Mouse (Mus musculus): ENCODE measurements around the gene Cyba.

Cyba gene

DNA sequence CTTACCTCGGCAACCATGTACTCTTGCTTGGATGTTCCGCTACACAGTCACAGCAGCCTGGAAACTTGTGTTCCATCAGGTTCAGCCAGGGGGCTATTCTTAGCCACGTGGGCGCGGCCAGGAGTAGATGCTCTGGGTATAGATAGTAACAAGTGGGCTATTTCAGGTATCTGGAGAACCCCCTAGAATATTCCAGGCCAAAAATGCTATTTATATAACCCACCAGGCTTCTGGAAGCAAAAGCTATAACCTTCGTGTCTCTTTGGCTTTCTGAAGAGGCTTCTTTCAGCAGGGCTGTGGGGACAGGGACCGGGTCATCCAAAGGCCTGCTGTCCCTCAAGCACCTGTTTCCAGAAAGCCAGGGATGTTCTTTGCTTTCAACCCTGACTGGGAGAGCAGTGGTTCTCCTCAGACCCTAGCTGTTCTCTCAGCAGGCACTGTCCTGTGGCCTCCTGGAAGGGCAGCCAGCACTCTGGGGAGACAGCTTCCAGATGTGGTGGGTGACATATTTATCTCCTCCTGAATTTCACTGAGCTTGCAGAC, 18.5 kb upstream of the Cyba start:
- no peak for DNase-seq

DNA sequence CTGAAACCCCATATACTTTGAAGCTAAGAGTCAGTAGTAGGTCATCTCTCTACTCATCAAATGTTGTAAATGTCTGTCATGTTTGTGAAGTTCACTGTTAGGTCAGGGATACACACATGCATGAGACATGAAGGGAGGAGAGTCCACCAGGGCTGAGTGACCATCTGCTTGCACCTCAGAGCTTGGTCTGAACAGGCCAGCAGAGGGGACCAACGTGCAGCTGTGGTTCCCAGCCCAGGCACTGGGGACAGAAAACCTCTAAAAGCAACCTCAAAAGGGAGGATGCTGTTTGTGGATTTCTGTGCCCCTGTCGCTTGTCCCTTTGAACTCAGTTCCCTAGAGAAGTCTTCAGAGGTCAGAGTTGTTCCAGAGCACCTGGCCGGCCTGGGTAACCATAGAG, 12.5 kb upstream of the Cyba start:
- no peak for DNase-seq

DNA sequence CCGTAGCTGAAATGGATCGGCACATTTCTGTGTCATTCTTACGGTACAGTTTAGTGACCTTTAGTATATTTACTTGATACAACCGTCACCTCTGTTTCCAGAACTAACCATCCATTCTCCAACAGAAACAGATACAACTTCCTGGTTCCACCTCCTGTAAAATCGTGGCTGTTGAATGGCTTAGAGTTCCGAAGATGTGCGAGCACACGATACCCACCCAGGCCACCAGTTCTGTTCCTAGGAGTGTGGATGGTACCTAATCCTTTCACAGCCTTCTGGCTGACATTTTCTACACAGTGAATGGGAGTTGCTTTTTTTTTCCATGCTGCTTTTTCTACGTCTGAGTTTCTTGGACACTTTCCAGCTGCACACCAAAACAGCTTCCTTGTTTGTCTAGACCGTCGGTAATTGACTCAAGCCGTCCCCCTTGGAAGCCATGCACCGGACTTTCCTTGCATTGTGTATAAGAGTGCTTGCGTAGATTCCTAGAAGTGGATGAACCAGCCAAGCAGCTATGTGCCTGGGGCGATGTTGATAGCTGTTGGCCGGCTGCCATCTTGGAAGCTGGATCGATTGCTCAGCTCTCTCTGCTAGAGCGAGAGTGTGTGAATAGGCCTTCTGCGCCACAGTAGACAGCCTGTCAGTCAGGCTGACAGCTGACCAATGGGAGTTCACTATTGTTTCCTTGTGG, 11.5 kb upstream of the Cyba start:
- DNase-seq = peak; percentile 85

DNA sequence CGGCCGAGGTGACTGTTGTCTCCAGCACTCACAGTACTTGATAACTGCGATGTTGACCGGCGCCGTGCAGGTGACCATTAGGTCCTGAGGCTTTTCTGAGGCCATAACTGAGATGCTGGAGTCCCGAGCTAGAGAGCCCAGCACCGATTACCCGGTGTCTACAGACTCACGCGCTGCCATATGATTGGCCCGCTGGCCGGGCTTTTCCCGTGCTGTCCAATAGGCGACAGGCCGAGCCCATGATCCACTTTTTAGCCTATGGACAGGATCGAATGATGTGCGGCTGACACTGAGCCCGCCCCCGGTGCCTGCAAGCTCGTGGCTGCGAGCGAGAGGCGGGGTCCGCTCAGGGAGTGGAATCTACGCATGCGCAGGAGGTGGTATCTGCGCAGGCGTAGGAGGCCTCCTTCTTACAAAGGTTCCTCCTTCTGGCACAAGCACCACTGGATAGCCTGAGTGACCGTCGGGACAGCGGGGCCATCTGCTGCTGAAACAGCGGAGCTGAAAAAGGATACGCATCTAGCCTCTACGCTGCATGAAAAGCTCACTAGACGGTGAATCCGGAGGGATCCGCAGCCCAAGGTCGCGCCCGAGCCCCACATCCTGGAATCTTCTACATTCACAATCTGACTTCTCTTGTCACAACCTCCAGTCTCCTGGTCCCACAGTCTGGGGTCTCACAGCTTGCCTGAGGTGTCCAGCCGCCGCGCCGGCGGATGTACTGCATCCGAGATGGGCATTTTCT, 10.7 kb upstream of the Cyba start, which contains the start of gene Mvd:
Gene Mvd, minus strand, starts transcription at position 161 of the 745 bp plus-strand sequence.
- peak; percentile 99 for DNase-seq

DNA sequence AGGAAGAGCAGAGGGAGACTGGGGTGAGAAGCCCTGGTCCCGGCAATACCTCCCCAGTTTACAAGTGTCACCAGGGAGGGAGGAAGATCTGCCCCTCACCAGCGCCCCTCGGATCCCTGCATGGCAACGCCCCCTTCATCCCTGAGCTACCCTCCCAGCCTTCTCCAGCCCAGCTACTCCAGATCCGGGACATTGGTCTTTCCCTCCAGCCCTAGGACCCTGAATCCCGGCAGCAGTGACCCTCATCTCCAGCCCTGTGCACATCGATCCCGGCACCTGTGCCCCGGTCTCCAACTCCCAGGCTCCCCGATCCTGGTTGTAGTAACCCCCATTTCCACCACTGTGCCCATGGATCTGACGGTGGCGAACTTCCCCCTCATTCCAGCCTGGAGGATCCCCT, 10.1 kb upstream of the Cyba start:
- DNase-seq = no peak

DNA sequence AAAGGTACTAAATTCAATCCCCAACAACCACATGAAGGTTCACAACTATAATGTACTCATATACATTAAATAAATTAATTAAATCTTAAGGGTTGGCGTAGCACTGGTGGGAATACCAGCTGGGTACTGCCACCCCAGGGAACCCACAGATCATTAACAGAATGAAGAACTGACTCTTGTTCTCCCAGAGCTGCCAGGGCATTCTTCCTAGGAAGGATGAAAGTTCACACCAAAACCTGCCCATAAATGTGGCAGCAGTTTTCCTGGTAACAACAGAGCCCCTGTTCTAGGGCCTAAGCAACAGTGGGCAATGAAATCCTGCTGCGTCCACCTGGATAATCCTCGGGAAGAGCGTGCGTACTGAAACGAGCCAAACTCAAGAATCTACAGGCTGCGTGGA, 9.6 kb upstream of the Cyba start:
- DNase-seq = no peak

DNA sequence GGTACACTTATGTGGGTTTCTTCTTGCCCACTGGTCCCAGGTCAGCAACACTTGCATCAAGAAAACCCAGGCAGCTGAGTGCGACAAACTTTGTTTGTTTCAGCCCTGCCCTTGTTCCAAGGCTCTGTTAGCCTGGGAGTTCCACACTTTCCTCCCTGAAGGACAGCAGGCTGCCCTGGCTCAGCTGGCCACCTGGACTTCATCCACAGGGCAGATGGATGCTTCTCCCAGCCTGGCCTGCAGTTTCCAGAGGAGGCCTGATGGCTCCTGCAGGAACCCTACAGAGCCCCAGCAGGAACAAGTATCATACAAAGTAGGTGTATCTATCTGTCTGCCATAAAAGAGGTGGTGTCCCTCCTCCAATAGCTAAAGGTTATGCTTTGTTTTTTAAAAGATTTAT, 8.6 kb upstream of the Cyba start:
- no peak for DNase-seq

DNA sequence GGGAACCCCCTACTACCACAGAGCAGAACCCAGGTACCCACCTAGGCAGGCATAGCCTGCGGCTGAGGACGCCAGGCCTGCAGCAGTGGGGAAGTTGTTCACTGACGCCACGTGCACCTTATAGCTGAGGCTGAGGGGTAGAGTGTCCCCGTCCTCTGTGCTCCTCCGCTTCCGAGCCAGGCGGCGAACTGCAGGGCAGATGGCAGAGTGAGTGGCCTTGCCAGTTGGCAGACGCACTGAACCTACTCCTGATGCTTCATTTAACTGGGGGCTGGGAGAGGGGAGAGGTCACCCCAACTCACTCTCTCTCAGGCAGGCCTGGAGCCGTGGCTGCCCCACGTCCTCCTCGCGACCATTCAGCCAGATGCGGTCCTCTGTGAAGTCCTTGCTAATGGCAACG, 6.6 kb upstream of the Cyba start:
- DNase-seq = no peak

DNA sequence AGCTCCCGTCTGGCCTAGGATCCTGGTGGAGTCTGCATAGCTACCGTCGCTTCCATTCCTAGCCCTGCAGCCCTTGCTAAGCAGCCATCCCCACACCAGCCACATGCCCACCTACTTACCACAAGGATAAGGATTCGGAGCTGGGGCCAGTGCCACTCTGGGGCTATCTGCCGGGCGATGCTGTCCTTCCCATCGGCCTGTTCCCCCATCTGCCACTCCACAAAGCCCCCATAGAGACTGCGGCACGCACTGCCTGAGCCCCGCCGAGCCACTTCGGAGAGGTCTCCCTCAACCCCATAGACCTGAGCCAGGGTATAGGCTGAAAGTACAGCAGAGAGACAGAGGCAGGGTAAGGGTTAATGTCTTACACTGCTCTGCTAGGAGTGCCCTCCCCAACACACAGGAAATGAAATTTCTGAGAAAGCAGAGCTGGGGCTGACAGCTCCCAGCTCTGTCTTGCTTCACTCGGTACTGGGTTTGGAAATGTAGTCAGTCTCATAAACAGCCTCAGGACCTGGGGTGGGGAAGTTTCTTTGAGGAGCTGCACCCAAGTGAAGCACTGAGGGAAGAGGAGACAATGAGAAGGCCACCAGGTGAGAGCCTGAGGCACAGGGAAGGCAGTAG, 5.1 kb upstream of the Cyba start:
- no peak for DNase-seq

DNA sequence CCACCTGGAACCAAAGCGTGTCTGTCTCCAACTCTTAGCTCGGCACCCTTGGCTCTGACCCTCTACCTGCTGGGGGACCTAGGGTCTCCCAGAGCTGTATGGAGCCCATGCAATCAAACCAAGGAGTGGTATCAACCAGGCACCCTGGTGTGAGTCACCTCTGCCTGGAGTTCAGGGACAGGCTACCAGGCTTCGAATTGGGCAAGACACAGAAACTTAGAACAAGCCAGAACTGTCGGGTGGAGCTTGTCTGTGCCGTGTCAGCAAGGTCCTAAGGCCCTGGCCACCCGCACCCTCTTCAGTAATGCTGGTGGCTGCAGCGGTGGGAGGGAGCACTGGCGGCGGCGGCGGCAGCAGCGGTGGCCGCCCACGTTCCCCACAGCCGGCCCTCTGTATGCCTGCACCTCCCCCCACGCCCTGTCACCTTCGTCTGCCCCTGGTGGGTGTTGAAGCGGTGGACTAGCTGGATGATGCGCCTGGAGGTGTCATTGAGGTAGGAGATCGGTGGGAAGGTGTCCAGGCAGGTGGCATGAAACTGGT, 3.9 kb upstream of the Cyba start:
- no peak for DNase-seq

DNA sequence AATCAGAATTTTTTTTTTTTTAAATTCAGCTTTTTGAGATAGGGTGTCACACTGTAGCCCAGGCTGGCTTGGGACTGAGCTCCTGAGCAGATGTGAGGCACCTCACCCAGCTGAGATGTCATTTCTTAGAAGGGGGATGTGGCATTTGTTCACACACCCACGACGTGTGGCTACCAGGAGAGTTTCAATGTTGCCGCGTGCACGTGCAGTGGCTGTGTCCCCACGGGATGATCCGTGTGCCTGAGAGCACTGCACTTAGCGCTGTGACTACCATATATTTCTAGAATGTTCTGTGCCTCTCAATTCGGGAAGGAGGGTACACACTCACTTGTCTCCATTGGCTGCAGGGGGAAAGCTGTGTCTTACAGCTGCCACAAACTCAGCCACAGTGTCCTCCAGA, 3.4 kb upstream of the Cyba start:
- no peak for DNase-seq

DNA sequence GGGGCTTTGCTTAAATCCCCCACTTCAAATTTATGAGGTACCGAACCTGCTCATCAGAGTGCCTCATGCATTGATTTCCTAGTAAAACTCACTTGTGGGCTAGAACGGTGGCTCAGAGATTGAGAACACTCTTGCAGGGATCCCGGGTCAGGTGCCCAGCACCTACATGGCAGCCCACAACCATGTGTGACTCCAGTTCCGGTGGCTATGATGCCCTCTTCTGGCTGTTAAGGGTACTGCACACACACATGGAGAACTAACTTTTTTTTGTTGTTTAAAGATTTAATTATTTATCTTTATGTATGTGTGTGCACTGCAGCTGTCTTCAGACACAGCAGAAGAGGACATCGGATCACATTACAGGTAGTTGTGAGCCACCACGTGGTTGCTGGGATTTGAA, 2.6 kb upstream of the Cyba start:
- DNase-seq = no peak

DNA sequence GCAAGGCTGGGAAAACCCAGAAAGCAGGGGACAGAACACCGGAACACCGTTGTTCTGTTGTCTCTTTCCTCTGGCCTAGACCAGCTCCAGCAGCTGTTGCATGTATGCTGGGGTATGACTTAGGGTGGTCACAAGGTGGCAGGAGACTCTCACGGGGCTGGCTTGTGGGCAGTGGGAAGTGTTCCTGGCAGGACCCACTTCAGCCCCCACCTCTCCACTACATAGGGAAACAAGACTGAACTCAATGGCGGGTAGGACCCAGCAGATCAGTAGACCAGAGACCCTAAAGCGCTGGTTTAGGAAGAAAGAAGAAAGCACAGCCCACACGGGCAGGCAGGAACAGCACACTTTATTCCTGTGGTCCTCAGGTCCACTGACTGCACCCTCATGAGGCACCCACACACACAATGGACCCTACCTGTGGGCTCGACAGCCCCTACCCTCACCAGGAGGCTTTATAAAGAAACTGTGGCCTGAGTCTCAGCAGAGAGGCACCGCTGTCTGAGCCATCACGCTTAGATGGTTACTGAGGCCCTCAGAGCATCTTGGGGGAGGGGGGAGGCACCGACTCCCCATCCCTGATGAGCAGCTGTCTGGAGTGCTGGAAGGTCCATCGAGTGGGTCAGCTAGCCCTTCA, 657 bp upstream of the Cyba start:
- no peak for DNase-seq

DNA sequence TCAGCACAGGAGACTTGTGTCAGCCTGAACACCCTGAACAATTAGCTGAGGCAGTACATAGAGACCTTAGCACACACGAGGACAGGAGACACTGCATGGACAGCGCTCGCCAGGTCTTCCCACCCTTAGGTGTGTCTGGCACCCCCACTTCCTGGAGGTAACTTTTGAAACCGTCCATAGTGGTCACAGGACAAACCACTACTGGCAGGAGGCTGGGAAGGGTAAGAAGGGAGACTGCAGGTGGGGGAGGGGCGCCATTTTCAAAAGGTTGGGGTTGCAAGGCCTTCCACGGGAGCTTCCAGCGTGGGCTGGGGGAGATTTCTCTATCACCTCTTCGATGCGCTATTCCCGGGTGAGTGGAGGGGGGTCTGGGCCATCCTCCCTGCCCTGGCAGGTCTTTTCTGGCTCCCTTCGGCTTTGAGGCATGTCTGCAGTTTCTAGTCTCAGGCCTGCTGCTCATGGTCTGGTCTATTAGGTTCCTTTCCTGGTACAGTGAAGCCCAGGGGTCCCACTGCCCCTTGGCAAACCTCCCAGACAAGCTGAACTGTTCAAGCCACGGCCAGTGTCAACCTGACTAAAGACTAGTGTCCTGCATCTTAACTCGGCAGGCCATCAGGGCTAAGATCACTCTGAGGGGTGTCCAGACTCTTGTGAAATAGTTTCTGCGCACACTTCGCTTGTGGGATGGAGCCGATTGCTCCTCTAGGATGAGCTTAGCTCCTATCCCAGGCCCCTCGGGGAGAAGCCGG, 862 bp downstream of the Cyba start:
- DNase-seq = no peak

DNA sequence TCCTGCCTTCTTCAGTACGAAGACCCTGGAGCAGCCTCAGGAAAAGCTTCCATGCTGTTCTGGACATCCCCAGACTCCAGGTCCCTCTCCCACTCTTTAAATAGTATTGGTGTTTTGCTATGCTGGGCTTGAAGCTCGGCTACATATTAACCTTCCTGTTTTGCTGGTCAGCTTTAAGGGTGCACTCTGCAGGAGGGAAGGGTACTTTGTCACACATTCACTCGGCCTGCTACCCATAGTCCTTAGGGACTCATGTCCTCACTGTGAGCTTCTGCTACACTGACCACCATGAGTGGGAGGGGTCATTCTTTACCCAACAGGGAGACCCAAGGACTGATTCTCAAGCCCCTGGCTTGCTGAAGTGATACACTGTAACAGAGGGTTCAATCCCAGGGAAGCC, 2.1 kb downstream of the Cyba start:
- no peak for DNase-seq

DNA sequence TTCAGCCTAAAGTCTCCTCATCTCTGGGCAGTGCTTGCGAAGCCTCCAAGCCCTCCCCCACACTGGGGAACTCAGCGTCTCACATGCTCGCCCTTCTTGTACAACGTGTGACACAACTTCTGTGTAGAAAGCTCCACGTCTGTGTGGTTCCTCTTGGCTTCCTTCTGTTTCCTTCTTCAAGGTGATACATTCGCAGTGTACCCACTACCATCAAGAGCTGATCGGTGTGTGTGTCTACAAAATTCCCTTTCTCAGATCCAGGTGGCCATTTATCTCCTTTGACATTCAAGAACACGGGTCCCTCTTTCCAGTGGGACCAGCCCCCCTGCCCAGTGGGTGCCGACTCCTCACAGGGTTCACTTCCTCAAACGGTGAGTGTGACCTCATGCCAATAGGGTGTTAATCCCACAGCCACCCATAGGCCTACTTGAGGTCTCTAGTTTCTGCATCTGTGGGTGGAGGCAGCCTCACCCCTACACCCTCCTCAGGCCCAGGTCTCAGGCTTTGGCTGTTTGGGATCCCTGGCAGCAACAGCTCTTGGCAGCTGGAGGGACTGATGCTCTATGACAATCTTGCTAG, 2.6 kb downstream of the Cyba start:
- DNase-seq = no peak

DNA sequence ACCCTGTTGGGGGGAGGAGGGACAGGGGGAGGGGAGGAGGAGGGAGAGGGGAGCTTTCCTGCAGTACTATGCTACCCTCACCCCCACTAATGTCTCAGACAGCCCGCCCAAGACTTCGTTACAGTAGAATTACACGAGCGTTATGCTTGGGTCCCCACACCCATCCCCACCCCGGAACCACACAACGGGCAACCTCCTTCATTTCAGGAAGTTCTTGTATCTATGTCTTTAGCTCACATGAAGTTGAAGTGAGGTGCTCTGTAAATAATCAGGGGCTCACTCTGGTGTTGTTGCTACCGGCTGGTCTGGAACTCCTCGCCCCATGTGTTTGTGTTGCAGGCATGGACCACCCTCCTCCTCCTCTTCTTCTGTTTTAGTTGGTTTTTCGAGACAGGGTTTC, 4.6 kb downstream of the Cyba start:
- no peak for DNase-seq

DNA sequence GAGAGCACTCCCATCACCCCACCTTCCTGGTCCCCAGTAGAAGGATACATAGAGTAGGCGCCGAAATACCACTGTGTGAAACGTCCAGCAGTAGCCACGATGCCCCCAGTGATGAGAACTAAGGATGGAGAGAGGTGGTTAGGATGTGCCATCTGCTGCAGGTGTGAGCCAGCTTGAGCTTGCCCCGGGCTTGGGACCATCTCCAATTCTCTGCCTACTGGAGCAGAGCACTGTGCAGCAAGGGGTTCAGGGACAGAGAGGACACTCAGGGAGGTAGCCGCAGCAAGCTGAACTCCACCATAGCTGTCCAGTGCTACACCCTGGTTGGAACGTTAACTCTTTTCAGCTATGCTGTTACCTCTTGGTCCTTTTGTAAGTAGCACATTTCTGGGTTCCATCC, 5.1 kb downstream of the Cyba start:
- no peak for DNase-seq

DNA sequence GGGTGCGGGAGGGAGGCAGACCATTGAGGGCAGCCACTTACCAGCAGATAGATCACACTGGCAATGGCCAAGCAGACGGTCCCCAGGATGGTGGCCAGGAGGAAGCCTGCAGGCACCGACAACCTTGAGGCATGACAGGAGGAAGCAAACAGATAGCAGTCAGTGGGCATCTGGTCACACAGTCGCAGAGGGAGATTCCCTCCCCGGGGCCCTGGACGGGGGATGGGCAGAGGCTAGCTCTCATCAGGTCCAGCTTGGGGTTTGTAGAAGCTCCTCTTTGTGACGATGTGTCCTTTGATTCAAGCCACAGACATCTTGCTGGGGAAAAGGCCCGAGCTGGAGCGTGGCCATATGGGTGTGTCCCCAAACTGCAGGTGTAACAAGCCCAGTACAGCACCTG, 6.6 kb downstream of the Cyba start:
- no peak for DNase-seq

DNA sequence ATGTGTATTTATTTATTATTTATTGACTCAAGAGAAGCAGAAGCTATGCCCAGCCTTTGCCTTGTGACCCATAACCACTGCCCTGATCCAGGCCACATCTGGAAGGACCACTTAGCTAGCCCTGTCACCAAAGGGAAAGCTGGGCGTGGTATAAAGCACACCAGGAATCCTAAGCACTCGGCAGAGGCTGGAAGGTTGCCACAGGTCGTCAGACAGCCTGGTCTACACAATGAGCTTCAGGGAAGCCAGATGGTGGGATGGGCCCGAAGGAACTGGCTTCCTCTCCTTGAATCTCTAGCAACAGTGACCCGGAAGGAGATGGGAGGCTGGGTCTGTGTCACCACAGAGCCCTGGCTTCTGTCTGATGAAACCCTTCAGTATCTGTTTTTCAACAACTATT, 9.1 kb downstream of the Cyba start:
- DNase-seq = no peak

DNA sequence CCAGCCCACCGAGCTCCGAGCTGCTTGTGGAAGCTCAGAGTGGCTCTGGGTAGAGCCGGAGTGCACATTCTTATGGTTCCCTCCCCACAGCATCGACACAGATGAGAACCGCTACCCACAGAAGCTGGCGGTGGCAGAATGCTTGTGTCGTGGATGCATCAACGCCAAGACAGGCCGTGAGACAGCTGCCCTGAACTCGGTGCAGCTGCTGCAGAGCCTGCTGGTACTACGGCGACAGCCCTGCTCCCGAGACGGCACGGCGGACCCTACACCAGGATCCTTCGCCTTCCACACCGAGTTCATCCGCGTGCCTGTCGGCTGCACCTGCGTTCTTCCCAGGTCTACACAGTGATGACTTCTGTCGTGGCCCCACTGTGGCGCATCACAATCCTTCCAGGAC, 9.5 kb downstream of the Cyba start:
- DNase-seq = no peak
